Mouse (Mus musculus) B cell, adult 2 months (primary cell): ENCODE results near the gene Isl2.

Source experiments
- DNase-seq, 2 experiments: peaks; one replicate each; pipeline ENCODE4 v3.0.0; 2022

Gene Isl2

GRCm38 (mm10) chr9:55548871-55549270, 10.4 kb downstream of the Isl2 start:
- DNase-seq = no peak

GRCm38 (mm10) chr9:55549302-55549890, 10.9 kb downstream of the Isl2 start:
- no peak for DNase-seq

GRCm38 (mm10) chr9:55554986-55555385, 16.5 kb downstream of the Isl2 start:
- DNase-seq = no peak

- DNase-seq = no peak
Measured at GRCm38 (mm10) chr9:55560960-55561359, 22.5 kb downstream of the Isl2 start.

- DNase-seq = no peak
Measured at GRCm38 (mm10) chr9:55568466-55569159, 30.1 kb downstream of the Isl2 start.

DNA sequence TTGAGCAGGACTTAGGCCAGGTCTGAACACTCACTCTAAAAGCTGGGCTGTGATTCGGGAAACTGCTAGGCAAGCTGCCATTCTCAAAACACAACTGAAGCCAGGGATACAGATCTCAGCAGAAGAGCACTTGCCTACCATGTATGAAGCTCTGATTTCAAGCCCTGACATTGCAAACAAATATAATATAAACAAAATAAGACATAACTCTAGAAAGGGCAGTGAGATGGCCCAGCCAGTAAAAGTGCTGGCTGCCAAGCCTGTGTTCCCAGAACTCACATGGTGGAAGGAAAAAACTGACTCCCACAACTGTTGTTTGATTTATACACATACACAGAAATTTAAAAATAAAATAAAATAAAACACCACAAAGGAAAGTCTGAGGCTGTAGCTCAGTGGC, 32.6 kb downstream of the Isl2 start:
- no peak for DNase-seq

DNA sequence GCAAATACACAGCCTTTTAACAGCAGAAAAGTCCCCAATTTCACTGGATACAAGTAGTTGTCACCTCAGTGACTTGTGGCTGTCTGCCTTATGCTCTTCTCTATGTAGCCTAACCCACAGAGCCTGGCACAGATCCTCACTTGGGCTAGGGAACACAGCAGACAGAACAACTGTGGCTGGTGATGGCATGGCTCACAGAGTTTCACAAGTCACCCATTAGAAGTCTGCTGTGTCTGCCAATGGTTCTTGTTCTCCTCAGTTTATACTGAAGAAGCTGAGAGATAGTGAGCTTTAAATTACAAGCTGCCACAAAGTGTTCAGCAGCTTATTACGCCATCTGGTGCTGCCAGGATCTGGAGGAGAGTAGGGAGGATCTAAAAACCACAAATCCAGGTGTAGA, 38.1 kb downstream of the Isl2 start:
- DNase-seq = no peak

- DNase-seq = no peak
Measured at GRCm38 (mm10) chr9:55581414-55581813, 42.9 kb downstream of the Isl2 start.

GRCm38 (mm10) chr9:55586141-55586540, 47.7 kb downstream of the Isl2 start:
- no peak for DNase-seq
